Mouse (Mus musculus) lung, postnatal 0 days (tissue): ENCODE results near the gene Trim6. TPM values are rescaled to one million over a fixed set of nuclear protein-coding genes. Genes with fewer than 3 reads are reported as not detected.
"Not testable (repeated sequence)": the region's sequence is repeated elsewhere in the genome, so short reads cannot be mapped to it uniquely, and the experiment has no call there.

Experiments used
- ATAC-seq: fragments of 200-750 bp; cut with Nextera tagmentation; 2 replicates; pipeline ENCODE4 v1.8.0; 2017; ENCODE audit warnings: moderate library complexity
- DNase-seq: peaks from one replicate; pipeline ENCODE4 v3.0.0-alpha.2; 2016; ENCODE audit warnings: low spot score
- H3K27ac ChIP-seq: fragments of 300-500 bp; sonication (generic); 2 replicates; pipeline ENCODE4 v1.5.1; 2014; ENCODE audit warnings: antibody characterized with exemption, mild to moderate bottlenecking, low read length, mixed read lengths
- H3K27me3 ChIP-seq: fragments of 300-500 bp; sonication (generic); replicated peaks from 2 replicates; pipeline ENCODE4 v1.6.1; 2014; ENCODE audit warnings: low read length, mixed read lengths; ENCODE audit not compliant: insufficient read depth
- H3K36me3 ChIP-seq: fragments of 300-500 bp; sonication (generic); 2 replicates; pipeline ENCODE4 v1.6.1; 2014; ENCODE audit warnings: low read length, mixed read lengths; ENCODE audit not compliant: insufficient read depth
- H3K4me1 ChIP-seq: fragments of 300-500 bp; sonication (generic); 2 replicates; pipeline ENCODE4 v1.6.1; 2014; ENCODE audit warnings: antibody characterized with exemption, low read depth, low read length, mixed read lengths; ENCODE audit not compliant: insufficient read depth
- H3K4me2 ChIP-seq: fragments of 300-500 bp; sonication (generic); replicated peaks from 2 replicates; pipeline ENCODE4 v1.6.1; 2014; ENCODE audit warnings: low read depth, mild to moderate bottlenecking, low read length, moderate library complexity, mixed read lengths
- H3K4me3 ChIP-seq: fragments of 300-500 bp; sonication (generic); 2 replicates; pipeline ENCODE4 v1.5.1; 2014; ENCODE audit warnings: low read depth, low read length
- H3K9ac ChIP-seq: fragments of 300-500 bp; sonication (generic); replicated peaks from 2 replicates; pipeline ENCODE4 v1.6.1; 2014; ENCODE audit warnings: low read depth, mild to moderate bottlenecking
- H3K9me3 ChIP-seq: fragments of 300-500 bp; sonication (generic); 2 replicates; pipeline ENCODE4 v1.6.1; 2016; ENCODE audit warnings: low read length, mixed read lengths
- CTCF ChIP-seq: IDR thresholded peaks from 2 replicates; pipeline ENCODE4 v1.5.1; 2016; ENCODE audit warnings: antibody characterized with exemption, mild to moderate bottlenecking
- EP300 ChIP-seq: IDR thresholded peaks from 2 replicates; pipeline ENCODE4 v1.6.1; 2016; ENCODE audit warnings: antibody characterized with exemption, mild to moderate bottlenecking, control low read depth
- whole genome bisulfite sequencing: fragments of 180-500 bp; shearing (Covaris S2); extraction: QIAGEN DNeasy Blood & Tissue Kit; methylation state at CpG from one replicate; pipeline ENCODE4 v1.1.7; 2014; 5-methylcytosine and 5-hydroxymethylcytosine counted together
- polyA plus RNA-seq: library from polyadenylated mRNA; unstranded; fragments of >200 nt; fragmentation: Nextera tagmentation; extraction: Ambion mirVana; gene quantifications from 2 replicates; pipeline ENCODE4 v1.2.1, GENCODE M21; 2015

Trim6 gene
- polyA plus RNA-seq, 1 experiment from 2014 or later: 0.61 TPM

DNA sequence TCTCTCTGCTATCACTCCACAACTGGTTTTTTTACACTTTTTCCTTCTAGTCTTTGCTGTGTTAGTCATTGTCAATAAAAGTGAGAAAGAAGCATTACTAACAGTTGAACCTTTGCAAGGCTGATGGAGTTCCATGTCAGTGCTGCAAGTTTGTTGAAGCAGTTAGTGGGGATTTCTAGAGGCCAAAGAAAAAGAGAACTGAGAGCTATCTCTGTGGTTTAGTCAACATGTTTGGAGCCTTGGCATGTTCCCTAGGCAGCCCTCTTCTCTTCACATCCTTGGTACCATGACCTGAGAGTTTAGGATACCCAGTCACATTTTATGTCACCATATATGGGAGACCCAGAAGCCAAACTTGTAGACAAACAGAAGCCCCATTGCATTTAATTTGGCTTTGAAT is 22.3 kb downstream of the Trim6 start:
- no peaks in the 10 kb centered on the region for H3K27me3 ChIP-seq
- no peak overlapping the region for H3K4me3 ChIP-seq

DNA sequence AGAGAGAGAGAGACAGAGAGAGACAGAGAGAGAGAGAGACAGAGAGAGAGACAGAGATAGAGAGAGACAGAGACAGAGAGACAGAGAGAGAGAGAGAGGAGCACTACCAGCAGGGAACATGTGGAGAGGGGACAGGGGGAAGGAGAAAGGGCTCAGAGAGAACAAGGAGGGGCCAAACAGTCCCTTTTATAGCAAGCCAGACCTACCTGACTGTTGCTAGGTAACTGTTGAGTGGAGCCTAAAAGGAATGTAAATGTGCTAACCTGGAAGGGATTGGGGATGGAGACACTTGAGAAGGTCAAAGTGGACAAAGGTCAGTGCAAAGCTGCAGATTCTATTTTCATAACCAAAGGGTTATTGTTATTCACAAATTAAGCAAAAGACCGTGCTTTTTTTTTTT is 25.0 kb downstream of the Trim6 start:
- Histone ChIP-seq H3K4me2 (0 out of 2 replicates have a peak overlapping the region, but pooled peaks have one; percentile 75), H3K4me1 (no peaks in the 10 kb centered on the region), H3K9me3 (no peaks in the 10 kb centered on the region), H3K9ac (no peak overlapping the region), H3K27me3 (no peaks in the 10 kb centered on the region), H3K36me3 (no peaks in the 10 kb centered on the region), H3K27ac (no peak overlapping the region), H3K4me3 (no peak overlapping the region)
- ATAC-seq (peak; percentile 63), DNase-seq (peak; percentile 26)
- whole genome bisulfite sequencing: 29% methylated on average over 1 of the region's 1 CpGs
- TF ChIP-seq CTCF (no peak), EP300 (no peak)

More for the DNA sequence above, 22.3 kb downstream of the Trim6 start:
- ATAC-seq (no peak), DNase-seq (no peak)
- no peaks in the 10 kb centered on the region for H3K4me1 ChIP-seq
- TF ChIP-seq CTCF (no peak), EP300 (no peak)
- no peak overlapping the region for H3K9ac ChIP-seq
- no peak overlapping the region for H3K4me2 ChIP-seq
- H3K9me3 ChIP-seq: no peaks in the 10 kb centered on the region
- H3K36me3 ChIP-seq: no peaks in the 10 kb centered on the region
- H3K27ac ChIP-seq: no peak overlapping the region

DNA sequence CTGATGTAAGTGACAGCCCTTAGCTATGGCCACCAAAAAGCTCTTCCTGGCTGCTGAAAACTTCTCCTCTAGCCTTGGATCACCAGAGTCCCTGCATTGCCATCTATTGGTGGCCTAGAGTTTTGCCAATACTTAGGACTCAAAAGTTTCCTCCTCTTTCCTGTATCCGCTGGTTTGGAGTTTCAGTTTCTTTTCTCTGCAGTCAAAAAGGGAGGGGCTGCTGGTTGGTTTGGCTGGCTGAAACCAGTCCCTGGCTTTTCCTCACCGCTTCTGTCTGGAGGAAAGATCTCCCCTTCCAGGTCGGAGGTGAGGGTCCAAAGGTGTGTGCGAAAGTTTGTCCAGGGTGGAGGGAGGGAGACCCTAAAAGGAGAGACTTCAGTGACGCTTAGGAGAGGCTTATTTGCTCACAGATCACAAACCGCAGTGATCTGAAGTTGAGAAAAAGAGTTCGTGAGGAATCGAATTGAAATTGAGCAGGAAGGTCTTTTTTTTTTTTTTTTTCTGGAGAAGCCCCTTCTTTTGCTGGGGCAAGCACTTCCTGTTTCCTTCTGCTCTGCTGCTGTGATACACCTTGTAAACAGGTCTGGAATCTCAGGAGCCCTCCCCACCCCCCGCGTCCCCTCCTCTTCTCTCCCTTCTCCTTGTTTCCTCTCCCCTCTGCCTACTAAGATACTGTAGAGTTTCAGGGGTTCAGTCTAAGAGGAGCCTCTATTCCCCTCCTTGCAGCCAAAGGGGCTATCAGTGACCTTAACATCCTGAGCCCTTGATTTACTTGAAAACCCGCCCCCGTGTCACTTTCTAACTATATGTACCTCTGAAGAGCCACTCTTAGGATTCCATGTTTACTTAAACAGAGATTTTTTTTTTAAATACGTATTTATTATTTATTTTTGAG is 25.9 kb downstream of the Trim6 start, which contains the start of gene Trim34a:
TSS of gene Trim34a (plus strand) at position 171 of the 895 bp plus-strand sequence.
- peak; percentile 96 for DNase-seq
- Histone ChIP-seq H3K9me3 (no peaks in the 10 kb centered on the region), H3K4me2 (peak within 1 kb of the TSS; percentile 75), H3K36me3 (no peaks in the 10 kb centered on the region), H3K27ac (peak within 1 kb of the TSS; percentile 86), H3K27me3 (no peaks in the 10 kb centered on the region), H3K9ac (peak within 1 kb of the TSS; percentile 78), H3K4me1 (no peaks in the 10 kb centered on the region), H3K4me3 (peak within 1 kb of the TSS; percentile 71)
- 5% methylated on average over 13 of the region's 13 CpGs for WGBS
- peak; percentile 95 for ATAC-seq
- no peak for TF ChIP-seq EP300
- peak; percentile 81 for TF ChIP-seq CTCF

DNA sequence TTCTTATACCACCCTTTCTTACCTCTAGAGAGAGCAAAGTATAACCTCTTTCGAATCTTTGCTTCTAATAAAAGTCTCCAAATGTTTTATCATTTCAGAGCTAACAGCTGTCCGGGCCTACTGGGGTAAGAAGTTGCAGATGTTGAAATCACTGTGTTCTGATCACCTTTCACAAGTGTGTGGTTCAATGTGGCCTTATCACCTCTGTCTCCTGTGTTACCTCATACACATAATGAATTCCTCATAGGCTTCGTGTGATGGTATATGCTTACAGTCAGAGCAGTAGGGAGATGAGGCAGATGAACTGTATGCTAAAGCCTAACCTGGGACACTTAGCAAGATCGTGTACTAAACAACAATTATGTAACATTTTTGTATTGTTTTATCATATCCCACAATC is 41.8 kb downstream of the Trim6 start:
- not testable (repeated sequence) for H3K9ac ChIP-seq, H3K9me3 ChIP-seq, H3K36me3 ChIP-seq, H3K4me1 ChIP-seq, H3K27me3 ChIP-seq, H3K4me2 ChIP-seq, H3K4me3 ChIP-seq, H3K27ac ChIP-seq, DNase-seq, ATAC-seq
- 82% methylated on average over 4 of the region's 4 CpGs for WGBS

DNA sequence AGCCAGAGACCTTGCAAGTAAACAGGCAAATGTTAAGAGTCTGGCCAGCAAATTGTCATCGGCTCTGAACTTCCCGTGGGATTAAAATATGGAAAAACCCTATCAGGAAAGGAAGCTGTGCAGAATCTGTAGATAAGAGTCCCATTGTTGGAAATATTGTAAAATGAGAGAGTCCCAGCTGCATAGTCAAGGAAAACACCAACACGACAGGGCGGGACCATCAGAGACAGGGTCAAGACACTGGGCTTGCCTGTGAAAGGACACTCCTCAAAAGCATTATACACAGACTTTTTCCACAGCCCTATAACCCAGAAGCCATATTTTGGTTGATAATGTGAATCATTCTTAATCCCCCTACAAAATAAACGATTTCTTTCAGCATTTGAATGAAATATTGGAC is 46.7 kb downstream of the Trim6 start:
- 90% methylated on average over 3 of the region's 5 CpGs for WGBS
- not testable (repeated sequence) for ATAC-seq, H3K27me3 ChIP-seq

DNA sequence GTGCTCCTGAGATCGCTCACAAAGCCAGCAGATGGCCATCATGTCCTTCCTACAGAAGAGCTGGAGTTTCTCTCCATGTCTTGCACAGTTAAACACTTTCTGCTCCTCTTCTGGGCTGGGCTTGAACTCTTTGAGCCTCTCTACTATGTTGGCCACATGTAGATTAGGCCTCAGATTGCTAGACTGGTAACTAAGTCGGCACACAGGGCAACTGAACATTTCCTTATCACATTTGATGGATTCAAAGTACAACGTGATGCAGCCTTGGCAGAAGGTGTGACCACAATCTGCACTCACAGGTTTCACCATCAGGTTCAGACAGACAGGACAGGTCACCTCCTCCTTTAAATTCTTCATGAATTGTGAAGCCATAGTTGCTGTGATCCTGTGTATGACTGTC is 60.8 kb downstream of the Trim6 start:
- DNase-seq: not testable (repeated sequence)

More for the DNA sequence above, 46.7 kb downstream of the Trim6 start:
- H3K9ac ChIP-seq, H3K27ac ChIP-seq, H3K4me3 ChIP-seq, H3K4me1 ChIP-seq, H3K4me2 ChIP-seq, H3K9me3 ChIP-seq, DNase-seq, H3K36me3 ChIP-seq: not testable (repeated sequence)

More for the DNA sequence above, 60.8 kb downstream of the Trim6 start:
- H3K9me3 ChIP-seq, H3K4me2 ChIP-seq, H3K4me3 ChIP-seq, H3K36me3 ChIP-seq, H3K4me1 ChIP-seq, ATAC-seq, H3K27me3 ChIP-seq, H3K9ac ChIP-seq, H3K27ac ChIP-seq: not testable (repeated sequence)
- 61% methylated on average over 3 of the region's 3 CpGs for WGBS

Other genes starting within 250 kb of the Trim6 start
- not detected in 2 replicates for gene Olfr635, start 247.6 kb upstream of the Trim6 start, polyA plus RNA-seq
- not detected in 2 replicates for gene Olfr638, start 220.0 kb upstream of the Trim6 start, polyA plus RNA-seq
- not detected in 2 replicates for gene Olfr639, start 201.5 kb upstream of the Trim6 start, polyA plus RNA-seq
- gene Olfr640, start 193.2 kb upstream of the Trim6 start, polyA plus RNA-seq: not detected in 2 replicates
- gene Olfr641, start 183.3 kb upstream of the Trim6 start, polyA plus RNA-seq: not detected in 2 replicates
- gene Olfr642, start 166.1 kb upstream of the Trim6 start, polyA plus RNA-seq: not detected in 2 replicates
- gene 4930516K23Rik, start 157.3 kb upstream of the Trim6 start, polyA plus RNA-seq: not detected in 2 replicates
- not detected in 2 replicates for gene Olfr644, start 146.9 kb upstream of the Trim6 start, polyA plus RNA-seq
- not detected in 2 replicates for gene Olfr645, start 133.3 kb upstream of the Trim6 start, polyA plus RNA-seq
- gene Olfr646, start 113.9 kb upstream of the Trim6 start, polyA plus RNA-seq: not detected in 2 replicates
- not detected in 2 replicates for gene Ubqln5, start 89.0 kb upstream of the Trim6 start, polyA plus RNA-seq
- gene Olfr643, start 81.4 kb upstream of the Trim6 start, polyA plus RNA-seq: not detected in 2 replicates
- not detected in 2 replicates for gene Ubqln3, start 75.5 kb upstream of the Trim6 start, polyA plus RNA-seq
- gene Ubqlnl, start 68.2 kb upstream of the Trim6 start, polyA plus RNA-seq: not detected in 2 replicates
- not detected in 2 replicates for gene Olfm5, start 54.0 kb upstream of the Trim6 start, polyA plus RNA-seq
- gene Olfr648, start 35.4 kb upstream of the Trim6 start, polyA plus RNA-seq: 0.13 TPM in 1 of 2 replicates, not detected in the other
- gene Olfr649, start 22.8 kb upstream of the Trim6 start, polyA plus RNA-seq: not detected in 2 replicates
- gene Trim34a, start 25.7 kb downstream of the Trim6 start, polyA plus RNA-seq: 6.5 and 7.3 TPM in 2 replicates
- gene Trim5, start 69.3 kb downstream of the Trim6 start, polyA plus RNA-seq: 1.1 and 1.6 TPM in 2 replicates
- gene Trim12a, start 96.7 kb downstream of the Trim6 start, polyA plus RNA-seq: 10.8 and 11.7 TPM in 2 replicates
- 0.07 TPM in 1 of 2 replicates, not detected in the other for gene Trim34b, start 110.7 kb downstream of the Trim6 start, polyA plus RNA-seq
- gene Trim12c, start 134.6 kb downstream of the Trim6 start, polyA plus RNA-seq: 3.1 and 3.6 TPM in 2 replicates
- 0.52 and 0.75 TPM in 2 replicates for gene Trim30b, start 151.1 kb downstream of the Trim6 start, polyA plus RNA-seq
- 0.06 and 0.13 TPM in 2 replicates for gene Trim30c, start 182.0 kb downstream of the Trim6 start, polyA plus RNA-seq
- gene Trim30a, start 246.4 kb downstream of the Trim6 start, polyA plus RNA-seq: 5.2 and 5.3 TPM in 2 replicates